Mouse (Mus musculus) kidney, postnatal 36 days (tissue): Measurements from ENCODE around the gene Sptb.

Experiments used
- DNase-seq, 2 experiments: peaks; one replicate each; pipeline ENCODE4 v3.0.0; 2021 to 2022; ENCODE audit warnings: mixed read lengths in 2 of 2

Gene Sptb

DNA sequence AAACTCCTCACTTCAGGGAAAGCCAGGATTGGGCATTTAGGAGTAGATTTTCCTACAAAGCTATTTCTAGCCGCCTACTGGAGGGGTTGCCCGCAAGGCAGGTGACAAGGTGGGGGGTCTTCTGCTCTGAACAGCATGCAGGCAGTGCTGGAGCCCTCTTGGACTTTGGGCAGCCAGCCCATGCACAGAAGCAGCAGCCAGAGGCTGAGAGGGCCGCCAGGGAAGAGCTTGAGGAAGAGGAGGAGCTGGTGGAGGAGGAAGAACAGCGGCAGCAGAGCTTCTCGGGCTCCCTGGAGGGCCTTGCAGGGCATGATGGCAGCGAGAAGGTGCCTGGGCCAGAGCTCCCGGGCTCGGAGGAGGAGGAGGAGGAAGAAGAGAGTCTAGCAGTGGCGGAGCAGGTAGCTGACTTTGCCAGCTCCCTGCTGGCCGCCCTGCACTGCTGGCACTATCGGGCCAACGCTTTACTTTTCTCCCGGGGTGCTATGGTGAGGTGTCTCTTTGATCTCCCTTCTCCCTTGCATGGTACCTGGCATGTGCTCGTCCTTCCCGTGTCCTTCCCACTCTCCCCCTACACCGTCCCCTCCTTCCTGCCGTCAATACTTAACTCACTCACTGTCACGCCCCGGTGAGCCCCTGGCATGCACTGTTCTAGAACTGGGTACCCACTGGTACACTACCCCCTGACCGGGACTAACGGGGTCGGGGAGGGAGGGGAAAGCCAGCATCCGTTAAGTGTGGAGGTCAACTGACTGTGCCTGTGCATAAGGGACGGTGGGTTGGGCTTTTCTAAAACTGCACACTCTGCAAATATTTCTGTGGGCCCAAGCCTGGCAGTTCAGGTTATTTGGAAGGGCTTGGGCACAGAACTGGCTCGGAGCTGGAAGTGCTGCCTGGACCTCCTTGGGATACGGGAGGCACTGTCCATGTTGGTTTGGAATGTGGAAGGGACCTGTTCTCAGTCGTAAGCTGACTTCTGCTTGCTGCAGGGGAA is 137.8 kb downstream of the Sptb start:
- DNase-seq, result peak; percentile 92 to 97

DNA sequence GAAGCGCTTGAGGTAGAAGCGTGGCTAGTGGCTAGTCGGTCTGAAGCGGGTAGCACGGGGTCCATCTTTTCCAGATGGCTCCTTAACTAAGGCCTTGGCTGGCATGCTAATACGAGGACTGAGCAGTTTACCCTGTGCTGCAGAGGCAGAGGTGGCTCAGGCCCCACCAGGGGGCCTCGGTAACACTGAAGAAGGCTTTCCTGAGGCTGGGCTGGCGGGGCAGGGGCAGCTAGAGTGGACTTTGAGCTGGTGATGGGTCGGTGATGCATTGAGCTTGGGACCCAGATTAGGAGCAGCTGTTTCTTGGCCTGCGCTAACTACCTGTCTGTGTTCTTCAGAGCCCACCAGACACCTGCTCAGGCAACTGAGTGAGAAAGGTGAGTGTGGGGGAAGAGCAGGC is 139.1 kb downstream of the Sptb start:
- DNase-seq, result peak; percentile 80 to 83

DNA sequence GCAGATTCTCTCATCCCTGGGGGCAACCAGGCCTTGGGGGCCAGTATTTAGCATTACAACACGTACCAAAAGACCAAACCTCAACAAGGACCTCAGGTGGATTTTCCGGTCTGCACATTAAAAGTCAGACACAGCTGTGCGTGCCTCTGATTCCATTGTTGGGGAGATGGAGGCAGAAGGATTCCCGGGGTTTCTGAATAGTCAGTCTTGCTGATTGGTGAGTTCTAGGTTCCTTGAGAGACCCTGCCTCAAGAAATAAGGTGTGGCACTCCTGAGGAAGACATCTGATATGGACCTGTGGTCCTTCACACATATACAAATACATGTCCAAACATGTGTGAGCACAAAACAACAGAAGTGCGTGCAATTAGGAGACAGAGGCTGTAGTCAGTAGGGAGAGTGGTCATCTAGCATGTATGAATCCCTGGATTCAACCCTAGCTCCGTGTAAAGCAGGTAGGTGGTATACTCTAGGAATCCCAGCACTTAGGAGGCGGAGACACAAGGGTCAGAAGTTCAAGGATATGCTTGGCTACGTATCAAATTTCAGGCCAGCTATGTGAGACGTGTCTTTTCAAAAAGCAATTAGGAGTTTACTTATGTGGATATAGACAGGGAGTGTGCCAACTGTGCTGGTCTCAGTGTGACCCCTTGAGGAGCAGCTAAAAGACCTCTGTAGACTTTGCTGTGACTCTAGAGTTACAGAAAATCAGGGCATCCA is 140.0 kb downstream of the Sptb start:
- no peak for DNase-seq

GRCm38 (mm10) chr12:76566284-76566683 is 144.1 kb downstream of the Sptb start:
- DNase-seq, result no peak

- DNase-seq, result no peak
Observed at GRCm38 (mm10) chr12:76562196-76562595, 148.2 kb downstream of the Sptb start.

DNA sequence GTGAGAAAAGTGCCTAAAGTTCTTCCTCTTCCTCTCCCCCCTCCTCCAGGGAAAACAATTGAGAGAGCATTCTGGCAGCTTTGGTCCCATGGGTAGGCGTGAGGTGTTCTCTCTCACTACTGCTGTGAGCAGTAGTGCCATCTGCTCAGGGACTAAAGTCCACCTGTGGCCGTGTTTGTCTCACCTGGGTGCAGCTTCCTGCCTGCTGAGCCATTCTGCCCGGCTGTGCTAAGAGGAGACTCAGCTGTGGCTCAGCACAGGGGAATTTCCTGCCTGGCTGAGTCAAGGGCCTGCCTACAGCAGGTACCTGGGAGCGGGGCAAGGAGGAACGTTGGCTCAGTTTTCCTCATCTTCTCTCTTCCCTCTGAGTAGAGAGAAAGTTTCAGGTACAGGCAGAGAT is 152.1 kb downstream of the Sptb start:
- peak; percentile 77 to 83 for DNase-seq

GRCm38 (mm10) chr12:76556745-76557389 is 153.5 kb downstream of the Sptb start:
- DNase-seq, result no peak

GRCm38 (mm10) chr12:76556187-76556586 is 154.2 kb downstream of the Sptb start:
- DNase-seq, result no peak

DNA sequence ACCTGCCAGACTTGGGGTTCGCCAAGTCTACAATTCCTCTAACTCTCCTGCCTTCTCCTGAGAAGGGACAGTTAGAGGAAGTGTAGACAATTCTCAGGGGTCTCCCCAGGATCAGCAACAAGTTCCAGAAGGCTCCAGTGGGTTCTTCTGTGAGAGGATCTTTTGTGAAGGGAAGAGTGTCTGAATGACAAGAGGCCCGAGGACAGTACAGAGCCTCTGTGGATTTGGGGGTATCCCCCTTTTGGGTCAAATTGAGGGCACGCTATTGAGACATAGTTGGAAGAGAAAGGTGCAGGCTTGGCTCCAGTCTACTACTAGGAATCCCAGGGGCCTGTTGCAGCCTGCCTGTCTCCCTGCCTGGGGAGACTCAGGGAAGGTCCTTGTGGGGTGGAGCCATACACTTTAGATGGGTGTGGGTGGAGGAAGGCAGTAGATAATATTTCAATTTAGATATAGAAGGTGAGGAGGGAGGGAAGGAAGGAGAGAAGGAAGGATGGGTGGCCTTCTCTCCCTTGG is 155.4 kb downstream of the Sptb start:
- no peak for DNase-seq

DNA sequence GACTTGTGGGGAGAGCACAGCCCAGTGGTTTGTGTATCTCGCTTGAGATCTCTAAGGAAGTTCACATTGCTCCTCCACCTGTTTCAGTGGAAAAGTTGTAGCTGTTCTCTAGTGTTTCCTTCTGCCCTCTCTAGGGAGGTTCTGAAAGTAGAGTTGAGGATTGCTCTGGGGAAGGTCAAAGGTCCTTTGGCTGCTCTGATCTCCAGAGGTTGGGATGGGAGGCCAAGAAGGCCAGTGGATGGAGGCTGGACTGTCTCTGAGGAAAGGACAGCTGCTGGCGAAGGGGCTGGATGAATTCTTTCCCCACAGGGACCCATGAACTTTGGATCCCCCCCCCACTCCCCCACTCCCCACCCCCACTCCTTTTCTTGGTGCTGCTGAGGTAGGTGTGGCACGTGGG is 156.0 kb downstream of the Sptb start:
- peak; percentile 65 to 78 for DNase-seq

DNA sequence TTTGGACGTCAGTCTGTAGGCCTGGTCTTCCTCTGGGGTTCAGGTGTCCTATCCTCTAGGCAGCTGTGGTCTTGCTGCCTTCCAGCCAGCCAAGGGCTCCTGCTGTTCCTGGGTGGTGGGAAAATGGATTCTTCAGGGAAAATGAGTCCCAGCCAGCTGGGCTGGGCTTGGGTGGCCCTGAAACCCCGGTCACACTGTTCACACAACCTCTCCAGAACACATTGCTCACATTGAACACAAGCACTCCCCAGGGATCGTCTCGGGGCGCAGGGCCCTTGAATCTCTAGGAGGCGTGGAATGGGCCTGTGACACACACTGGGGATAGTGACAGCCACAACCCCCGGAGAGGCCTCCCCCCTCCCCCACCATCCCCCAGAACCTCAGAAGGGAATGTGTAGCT is 156.4 kb downstream of the Sptb start:
- no peak for DNase-seq

- no peak for DNase-seq
Observed at GRCm38 (mm10) chr12:76552958-76553357, 157.4 kb downstream of the Sptb start.

- DNase-seq, result peak; percentile 63 to 66
Observed at GRCm38 (mm10) chr12:76552321-76552720, 158.0 kb downstream of the Sptb start.

DNA sequence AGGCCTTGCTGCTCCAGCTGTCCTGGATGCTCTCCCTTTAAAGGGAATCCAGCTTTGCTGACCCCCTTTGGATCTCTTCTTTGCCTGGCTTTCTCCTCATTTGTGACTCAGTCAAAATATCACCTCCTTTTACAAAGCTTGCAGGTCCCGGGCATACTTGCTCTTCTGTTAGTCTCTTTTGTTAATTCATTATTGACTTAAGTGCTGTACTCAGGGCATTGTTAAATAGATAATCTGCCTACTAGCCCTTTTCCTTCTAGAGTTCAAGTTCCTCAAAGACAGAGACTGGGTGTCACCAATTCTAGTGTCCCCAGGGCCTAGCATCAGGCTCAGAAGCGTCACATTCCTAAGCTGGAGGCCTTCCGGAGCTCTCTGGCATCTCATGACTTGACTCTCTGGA is 161.1 kb downstream of the Sptb start:
- DNase-seq, result no peak

DNA sequence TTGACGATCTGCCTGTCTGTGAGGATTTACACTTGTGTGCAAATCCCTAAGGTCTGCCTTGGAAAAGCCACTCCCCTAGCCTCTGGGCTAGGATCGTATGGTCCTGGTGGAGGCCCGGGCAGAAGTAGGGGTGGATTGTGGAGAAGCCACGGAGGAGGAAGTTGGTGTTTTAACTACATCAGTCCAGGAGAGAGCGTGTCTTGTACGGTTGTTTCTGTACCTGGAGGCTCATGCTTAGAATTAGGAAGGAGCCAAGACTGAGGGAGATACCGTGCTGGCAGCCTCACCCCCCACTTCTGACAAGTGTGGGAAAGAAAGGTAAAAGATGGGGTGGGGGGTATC is 162.3 kb downstream of the Sptb start:
- DNase-seq, result no peak

- DNase-seq, result no peak
Observed at GRCm38 (mm10) chr12:76547409-76548081, 162.8 kb downstream of the Sptb start.

GRCm38 (mm10) chr12:76546383-76547276 is 163.7 kb downstream of the Sptb start:
- peak in 1 of 2 experiments; percentile 60 for DNase-seq

DNA sequence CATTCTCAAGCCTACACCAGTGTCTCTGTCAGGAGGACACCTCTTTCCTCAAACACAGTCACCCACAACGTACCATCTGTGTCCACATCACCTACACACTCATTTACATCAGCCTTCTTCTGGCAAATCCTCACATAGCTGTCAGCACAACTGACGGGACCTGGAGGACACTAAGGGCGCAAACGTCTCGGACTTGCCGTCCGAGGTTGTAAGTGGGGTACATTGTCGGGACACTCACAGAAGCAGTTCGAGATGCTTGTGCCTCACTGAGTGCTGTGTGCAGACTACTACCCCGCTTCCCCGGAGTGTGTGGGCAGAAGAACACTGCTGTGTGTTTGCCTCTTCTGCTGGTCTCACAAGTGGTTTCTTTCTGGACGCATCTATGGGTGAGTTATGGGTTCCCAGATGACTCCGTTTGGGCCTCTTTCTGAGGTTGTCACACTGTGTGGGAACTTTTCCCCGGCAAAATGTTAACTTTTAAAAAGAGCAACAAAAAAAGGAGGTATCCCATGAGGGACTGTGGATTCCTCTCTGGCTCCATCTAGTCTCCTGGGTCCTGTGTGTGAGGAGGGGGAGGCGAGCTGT is 164.5 kb downstream of the Sptb start:
- no peak for DNase-seq

DNA sequence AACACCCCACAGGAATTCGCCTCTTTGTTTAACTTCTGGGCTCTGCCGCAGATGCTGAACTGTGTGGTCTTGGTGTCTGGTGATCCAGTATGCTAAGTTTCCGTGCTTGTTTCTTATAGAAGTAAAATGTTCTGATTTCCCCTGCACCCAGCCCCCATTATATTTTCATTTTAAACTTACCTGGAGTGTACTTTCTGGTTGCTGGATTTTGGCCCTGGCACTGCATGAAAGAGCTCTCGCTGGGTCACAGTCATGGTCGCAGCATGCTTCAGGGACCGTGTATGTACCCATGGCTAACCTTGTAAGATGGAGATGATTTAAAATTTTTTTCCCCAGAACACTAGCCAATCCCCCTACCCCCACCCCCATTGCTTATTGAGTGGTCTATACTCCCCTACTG is 168.5 kb downstream of the Sptb start:
- DNase-seq, result no peak

- peak; percentile 63 to 68 for DNase-seq
Observed at GRCm38 (mm10) chr12:76541475-76541874, 168.9 kb downstream of the Sptb start.

DNA sequence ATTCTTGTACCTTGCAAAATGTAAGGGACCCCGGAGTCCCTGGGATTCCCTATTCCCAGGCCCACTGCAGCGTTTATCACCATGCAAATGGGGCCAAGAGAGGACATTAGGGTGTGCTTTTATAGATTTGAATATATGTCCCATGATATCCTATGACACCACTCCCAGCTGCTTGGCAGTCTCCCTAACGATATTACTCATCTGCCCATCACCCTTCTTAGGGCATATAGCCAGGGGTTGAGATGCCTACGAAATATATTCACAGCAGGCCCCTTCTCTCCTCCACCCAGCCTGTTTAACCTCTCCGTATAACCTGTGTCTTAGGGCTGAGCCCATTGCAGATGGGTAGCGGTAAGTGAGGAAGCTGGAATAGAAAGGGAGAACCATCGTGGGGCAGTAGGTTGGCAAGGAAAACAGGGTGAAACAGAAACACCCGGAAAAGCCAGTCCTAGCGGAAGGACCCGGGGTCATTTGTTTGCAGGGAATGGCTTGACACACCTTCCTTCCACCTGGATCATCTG is 169.6 kb downstream of the Sptb start:
- DNase-seq, result no peak
